Mouse (Mus musculus) testis, postnatal 10 days (tissue): Measurements from ENCODE around the gene Rock2.
A peak's percentile ranks its signal among the peaks of the same experiment; 100 is the strongest.

ENCODE experiments used
- DNase-seq: peaks from one replicate; pipeline ENCODE4 v3.0.0; 2021; ENCODE audit warnings: low spot score

Rock2 gene

GRCm38 (mm10) chr12:16900625-16901222 lies 6.0 kb downstream of the Rock2 start:
- DNase-seq: no peak

GRCm38 (mm10) chr12:16903949-16904635 lies 9.4 kb downstream of the Rock2 start:
- DNase-seq: no peak

- DNase-seq: no peak
These were observed 12.7 kb downstream of the Rock2 start for GRCm38 (mm10) chr12:16907282-16907846.

GRCm38 (mm10) chr12:16907953-16908648 lies 13.4 kb downstream of the Rock2 start:
- no peak for DNase-seq

GRCm38 (mm10) chr12:16911524-16911923 lies 16.8 kb downstream of the Rock2 start:
- DNase-seq: no peak

GRCm38 (mm10) chr12:16912600-16912999 lies 17.9 kb downstream of the Rock2 start:
- DNase-seq: no peak

- DNase-seq: no peak
These were observed 25.6 kb downstream of the Rock2 start for GRCm38 (mm10) chr12:16920186-16920860.

GRCm38 (mm10) chr12:16927889-16928288 lies 33.2 kb downstream of the Rock2 start:
- DNase-seq: no peak

- no peak for DNase-seq
These were observed 39.7 kb downstream of the Rock2 start for GRCm38 (mm10) chr12:16934423-16934822.

- no peak for DNase-seq
These were observed 47.3 kb downstream of the Rock2 start for GRCm38 (mm10) chr12:16941976-16942375.

GRCm38 (mm10) chr12:16948239-16948638 lies 53.5 kb downstream of the Rock2 start:
- no peak for DNase-seq

GRCm38 (mm10) chr12:16958851-16959250 lies 64.2 kb downstream of the Rock2 start:
- DNase-seq: peak; percentile 40

GRCm38 (mm10) chr12:16963354-16963753 lies 68.7 kb downstream of the Rock2 start:
- DNase-seq: no peak

- DNase-seq: no peak
These were observed 72.1 kb downstream of the Rock2 start for GRCm38 (mm10) chr12:16966811-16967210.

- DNase-seq: no peak
These were observed 82.4 kb downstream of the Rock2 start for GRCm38 (mm10) chr12:16977120-16977519.

GRCm38 (mm10) chr12:16985778-16986177 lies 91.1 kb downstream of the Rock2 start:
- no peak for DNase-seq

GRCm38 (mm10) chr12:16991376-16991775 lies 96.7 kb downstream of the Rock2 start:
- no peak for DNase-seq

GRCm38 (mm10) chr12:16992355-16992754 lies 97.7 kb downstream of the Rock2 start:
- DNase-seq: no peak

- no peak for DNase-seq
These were observed 99.6 kb downstream of the Rock2 start for GRCm38 (mm10) chr12:16994291-16994690.

GRCm38 (mm10) chr12:16996281-16996680 lies 101.6 kb downstream of the Rock2 start:
- DNase-seq: no peak

GRCm38 (mm10) chr12:16996886-16997462 lies 102.3 kb downstream of the Rock2 start:
- no peak for DNase-seq

GRCm38 (mm10) chr12:16999146-16999545 lies 104.5 kb downstream of the Rock2 start:
- DNase-seq: no peak
